Mouse (Mus musculus): ENCODE results near the gene Selenow. TPM values are rescaled to one million over a fixed set of nuclear protein-coding genes. Genes with fewer than 3 reads are reported as not detected.
A peak's percentile ranks its signal among the peaks of the same experiment; 100 is the strongest.
"Not testable (repeated sequence)": the region's sequence is repeated elsewhere in the genome, so short reads cannot be mapped to it uniquely, and the experiment has no call there.

Gene Selenow
- polyA plus RNA-seq, 1 experiment from 2014 or later = 1,357 TPM

DNA sequence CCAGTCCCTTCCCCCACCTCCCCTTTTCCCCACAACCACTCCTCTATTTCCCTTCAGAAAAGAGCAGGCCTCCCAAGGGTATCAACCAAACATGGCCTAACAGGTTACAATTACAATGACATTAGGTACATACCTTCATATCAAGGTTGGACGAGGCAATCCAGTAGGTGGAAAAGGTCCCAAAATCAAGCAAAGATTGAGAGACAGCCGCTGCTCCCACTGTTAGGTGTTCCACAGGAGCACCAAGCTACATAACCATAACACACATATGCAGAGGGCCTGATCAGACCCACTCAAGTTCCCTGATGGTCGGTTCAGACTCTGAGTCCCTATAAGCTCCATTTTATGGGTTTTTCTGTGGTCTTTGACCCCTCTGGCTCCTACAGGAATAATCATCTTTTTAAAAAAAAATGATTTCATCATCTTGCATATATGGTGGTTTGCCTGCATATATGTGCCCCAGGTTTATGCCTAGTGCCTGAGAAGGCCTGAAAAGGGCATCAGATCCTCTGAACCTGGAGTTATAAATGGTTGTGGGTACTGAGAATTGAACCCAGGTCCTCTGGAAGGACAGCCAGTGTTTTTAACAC, 6.0 kb downstream of the Selenow start:
- H3K9me3 ChIP-seq (replicated peaks) = no peaks in the 10 kb centered on the region
- no peak for ATAC-seq
- peaks cover 42% of the 10 kb centered on the region for H3K36me3 ChIP-seq (ENCODE audit: poor library complexity, severe bottlenecking)
- no peak overlapping the region for H3K4me2 ChIP-seq
- no peak overlapping the region for H3K27ac ChIP-seq
- no peaks in the 10 kb centered on the region for H3K27me3 ChIP-seq
- H3K4me1 ChIP-seq = peaks cover 14% of the 10 kb centered on the region
- 81% methylated on average over 3 of the region's 3 CpGs for WGBS
- H3K4me3 ChIP-seq = no peak overlapping the region
- no peak overlapping the region for H3K9ac ChIP-seq

DNA sequence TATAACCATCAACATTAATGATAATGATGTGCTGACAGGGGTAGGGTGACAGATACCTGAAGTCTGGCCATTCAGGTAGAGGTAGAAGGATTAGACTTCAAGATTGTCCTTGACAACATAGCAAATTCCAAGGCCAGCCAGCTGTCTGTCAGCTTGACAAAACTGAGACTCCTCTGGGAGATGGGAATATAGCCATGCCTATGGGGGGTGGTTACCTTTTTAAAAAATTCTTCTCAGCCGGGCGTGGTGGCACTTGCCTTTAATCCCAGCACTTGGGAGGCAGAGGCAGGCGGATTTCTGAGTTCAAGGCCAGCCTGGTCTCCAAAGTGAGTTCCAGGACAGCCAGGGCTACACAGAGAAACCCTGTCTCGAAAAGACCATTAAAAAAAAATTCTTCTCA, 6.5 kb downstream of the Selenow start:
- not testable (repeated sequence) for H3K9me3 ChIP-seq (replicated peaks); H3K27me3 ChIP-seq; H3K9ac ChIP-seq; H3K4me2 ChIP-seq; H3K4me3 ChIP-seq; ATAC-seq; H3K27ac ChIP-seq; H3K4me1 ChIP-seq
- H3K36me3 ChIP-seq (ENCODE audit: poor library complexity, severe bottlenecking) = peaks cover 42% of the 10 kb centered on the region
- WGBS = 94% methylated on average over 4 of the region's 4 CpGs

DNA sequence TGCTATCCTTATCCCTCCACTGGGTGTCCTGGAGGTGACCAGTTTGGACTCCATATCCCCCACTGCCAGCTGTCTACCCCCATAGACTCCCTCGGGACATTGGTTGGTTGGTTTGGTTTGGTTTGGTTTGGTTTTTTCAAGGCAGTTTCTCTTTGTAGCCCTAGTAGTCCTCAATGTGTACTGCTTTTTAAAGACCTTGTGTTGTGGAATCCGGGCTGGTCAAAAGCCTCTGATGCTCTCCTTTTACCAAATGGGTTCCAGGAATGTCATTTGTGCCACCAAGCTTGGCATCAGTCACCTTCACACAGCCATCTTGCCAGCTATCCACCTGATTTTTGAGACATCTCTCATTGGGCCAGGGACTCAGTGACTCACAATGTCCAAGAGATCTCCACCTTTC, 7.5 kb downstream of the Selenow start:
- 88% methylated on average over 2 of the region's 2 CpGs for WGBS
- no peaks in the 10 kb centered on the region for H3K4me1 ChIP-seq
- no peak overlapping the region for H3K27ac ChIP-seq
- no peak overlapping the region for H3K9ac ChIP-seq
- H3K9me3 ChIP-seq (replicated peaks) = no peaks in the 10 kb centered on the region
- H3K27me3 ChIP-seq = no peaks in the 10 kb centered on the region
- H3K4me2 ChIP-seq = no peak overlapping the region
- H3K4me3 ChIP-seq = no peak overlapping the region
- no peak for ATAC-seq
- H3K36me3 ChIP-seq (ENCODE audit: poor library complexity, severe bottlenecking) = peaks cover 34% of the 10 kb centered on the region

DNA sequence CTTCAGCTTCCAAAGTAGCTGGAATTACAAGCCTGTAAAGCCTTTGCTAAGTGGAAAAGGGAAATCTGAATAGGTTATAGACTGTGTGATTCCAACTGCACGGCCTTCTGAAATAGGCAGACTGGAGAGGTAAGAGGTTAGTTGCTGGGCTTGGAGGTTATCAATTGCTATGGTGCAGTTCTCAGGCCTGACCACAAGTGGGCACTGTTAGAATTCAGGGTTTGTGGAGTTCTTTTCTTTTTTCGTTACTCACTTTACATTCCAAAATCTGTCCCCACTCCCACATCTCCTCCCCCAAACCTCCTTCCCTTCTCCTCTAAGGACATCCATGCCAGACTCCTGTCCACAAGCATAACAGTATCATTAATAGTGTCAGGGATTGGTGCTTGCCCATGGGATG, 8.0 kb downstream of the Selenow start:
- no peak for ATAC-seq
- WGBS = 46% methylated on average over 2 of the region's 2 CpGs
- Histone ChIP-seq H3K27ac (no peak overlapping the region), H3K4me2 (no peak overlapping the region), H3K4me3 (no peak overlapping the region), H3K9ac (no peak overlapping the region), H3K27me3 (no peaks in the 10 kb centered on the region), H3K36me3 (ENCODE audit: poor library complexity, severe bottlenecking) (peaks cover 29% of the 10 kb centered on the region), H3K9me3 (replicated peaks) (no peaks in the 10 kb centered on the region), H3K4me1 (no peaks in the 10 kb centered on the region)

- Histone ChIP-seq H3K4me3 (no peak overlapping the region), H3K27me3 (no peaks in the 10 kb centered on the region), H3K27ac (no peak overlapping the region), H3K4me1 (no peaks in the 10 kb centered on the region), H3K4me2 (no peak overlapping the region), H3K9me3 (replicated peaks) (no peaks in the 10 kb centered on the region), H3K36me3 (ENCODE audit: poor library complexity, severe bottlenecking) (peaks cover 11% of the 10 kb centered on the region), H3K9ac (no peak overlapping the region)
- WGBS = 1% methylated on average over 4 of the region's 4 CpGs
- ATAC-seq = peak; percentile 69
Observed at GRCm38 (mm10) chr7:15912183-15912582, 10.0 kb downstream of the Selenow start.

DNA sequence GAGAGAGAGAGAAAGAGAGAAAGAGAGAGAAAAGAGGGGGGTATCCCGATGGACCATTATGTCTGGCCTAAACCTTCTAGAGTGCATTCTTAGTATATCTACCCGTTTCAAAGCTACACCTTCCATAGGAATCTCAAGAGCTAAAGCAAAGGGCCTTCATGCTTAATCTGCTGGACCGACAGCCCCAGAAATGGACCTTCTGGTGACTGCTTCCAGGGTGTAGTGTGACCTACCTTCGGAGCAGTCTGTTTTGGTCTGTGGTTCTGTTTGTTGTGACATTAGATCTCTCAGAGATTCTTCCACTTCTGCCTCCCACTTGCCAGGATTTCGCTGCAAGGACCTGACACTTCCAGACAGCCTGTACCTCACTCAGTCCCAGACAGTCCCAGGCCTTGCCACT, 11.7 kb downstream of the Selenow start:
- Histone ChIP-seq H3K9ac (no peak overlapping the region), H3K36me3 (ENCODE audit: poor library complexity, severe bottlenecking) (no peaks in the 10 kb centered on the region), H3K4me2 (no peak overlapping the region), H3K9me3 (replicated peaks) (no peaks in the 10 kb centered on the region), H3K27me3 (no peaks in the 10 kb centered on the region), H3K27ac (no peak overlapping the region), H3K4me1 (no peaks in the 10 kb centered on the region), H3K4me3 (no peak overlapping the region)
- WGBS = 88% methylated on average over 5 of the region's 5 CpGs
- ATAC-seq = no peak

GRCm38 (mm10) chr7:15907971-15908590, 14.1 kb downstream of the Selenow start:
- Histone ChIP-seq H3K4me1 (no peaks in the 10 kb centered on the region), H3K4me3 (no peak overlapping the region), H3K9ac (no peak overlapping the region), H3K27me3 (no peaks in the 10 kb centered on the region), H3K27ac (no peak overlapping the region), H3K9me3 (replicated peaks) (no peaks in the 10 kb centered on the region), H3K4me2 (no peak overlapping the region), H3K36me3 (ENCODE audit: poor library complexity, severe bottlenecking) (no peaks in the 10 kb centered on the region)
- no peak for ATAC-seq
- 89% methylated on average over 8 of the region's 8 CpGs for WGBS

DNA sequence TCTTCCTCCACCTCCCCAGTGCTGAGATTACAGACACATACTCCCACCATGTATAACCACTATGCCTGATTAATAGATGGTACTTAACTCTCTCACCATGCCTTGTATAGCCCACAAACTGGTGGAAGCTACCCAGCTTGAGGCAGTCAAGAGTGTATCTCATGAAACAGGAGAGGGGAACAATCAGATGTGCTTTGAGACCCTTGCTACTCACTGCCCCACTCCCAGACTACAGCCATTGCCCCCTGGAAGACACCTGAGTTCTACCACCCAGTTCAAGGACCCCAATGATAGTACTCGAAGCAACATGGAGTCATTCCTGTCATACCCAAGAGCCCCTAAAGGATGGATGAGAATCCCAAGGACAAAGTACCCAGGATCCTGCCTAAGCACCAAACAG, 15.6 kb downstream of the Selenow start:
- H3K9me3 ChIP-seq (replicated peaks) = no peaks in the 10 kb centered on the region
- H3K27ac ChIP-seq = no peak overlapping the region
- H3K4me2 ChIP-seq = no peak overlapping the region
- ATAC-seq = no peak
- no peak overlapping the region for H3K9ac ChIP-seq
- WGBS = 96% methylated on average over 1 of the region's 1 CpGs
- no peaks in the 10 kb centered on the region for H3K27me3 ChIP-seq
- H3K4me3 ChIP-seq = no peak overlapping the region
- H3K36me3 ChIP-seq (ENCODE audit: poor library complexity, severe bottlenecking) = no peaks in the 10 kb centered on the region
- no peaks in the 10 kb centered on the region for H3K4me1 ChIP-seq

GRCm38 (mm10) chr7:15905861-15906260, 16.3 kb downstream of the Selenow start:
- 55% methylated on average over 7 of the region's 7 CpGs for WGBS
- Histone ChIP-seq H3K9ac (no peak overlapping the region), H3K27ac (no peak overlapping the region), H3K4me3 (no peak overlapping the region), H3K4me2 (no peak overlapping the region), H3K27me3 (no peaks in the 10 kb centered on the region), H3K9me3 (replicated peaks) (no peaks in the 10 kb centered on the region), H3K36me3 (ENCODE audit: poor library complexity, severe bottlenecking) (no peaks in the 10 kb centered on the region), H3K4me1 (no peaks in the 10 kb centered on the region)
- no peak for ATAC-seq

GRCm38 (mm10) chr7:15901366-15902048, 20.7 kb downstream of the Selenow start:
- H3K27ac ChIP-seq = no peak overlapping the region
- no peaks in the 10 kb centered on the region for H3K4me1 ChIP-seq
- H3K9me3 ChIP-seq (replicated peaks) = no peaks in the 10 kb centered on the region
- ATAC-seq = no peak
- H3K36me3 ChIP-seq (ENCODE audit: poor library complexity, severe bottlenecking) = no peaks in the 10 kb centered on the region
- 81% methylated on average over 9 of the region's 9 CpGs for WGBS
- H3K4me3 ChIP-seq = no peak overlapping the region
- no peak overlapping the region for H3K4me2 ChIP-seq
- H3K27me3 ChIP-seq = no peaks in the 10 kb centered on the region
- H3K9ac ChIP-seq = no peak overlapping the region

GRCm38 (mm10) chr7:15894251-15894650, 28.0 kb downstream of the Selenow start:
- no peak overlapping the region for H3K4me3 ChIP-seq
- ATAC-seq = no peak
- H3K27me3 ChIP-seq = no peaks in the 10 kb centered on the region
- no peaks in the 10 kb centered on the region for H3K36me3 ChIP-seq (ENCODE audit: poor library complexity, severe bottlenecking)
- 75% methylated on average over 1 of the region's 1 CpGs for WGBS
- H3K27ac ChIP-seq = no peak overlapping the region
- no peaks in the 10 kb centered on the region for H3K4me1 ChIP-seq
- H3K9ac ChIP-seq = no peak overlapping the region
- H3K9me3 ChIP-seq (replicated peaks) = no peaks in the 10 kb centered on the region
- no peak overlapping the region for H3K4me2 ChIP-seq

GRCm38 (mm10) chr7:15884127-15884526, 38.1 kb downstream of the Selenow start:
- WGBS = 95% methylated on average over 2 of the region's 2 CpGs
- H3K4me3 ChIP-seq = no peak overlapping the region
- no peak overlapping the region for H3K9ac ChIP-seq
- H3K9me3 ChIP-seq (replicated peaks) = no peaks in the 10 kb centered on the region
- H3K4me2 ChIP-seq = no peak overlapping the region
- H3K4me1 ChIP-seq = peaks cover 3% of the 10 kb centered on the region; the same call in 1 of the 2 replicates
- no peaks in the 10 kb centered on the region for H3K27me3 ChIP-seq
- H3K36me3 ChIP-seq (ENCODE audit: poor library complexity, severe bottlenecking) = no peaks in the 10 kb centered on the region
- no peak for ATAC-seq
- no peak overlapping the region for H3K27ac ChIP-seq

All from forebrain, embryonic 13.5 days (tissue).